Mouse (Mus musculus): ENCODE data around the gene Ccnl1. TPM values are rescaled to one million over a fixed set of nuclear protein-coding genes. Genes with fewer than 3 reads are reported as not detected.

Ccnl1 gene
- polyA plus RNA-seq, 1 experiment from 2014 or later, result 92.3 TPM

DNA sequence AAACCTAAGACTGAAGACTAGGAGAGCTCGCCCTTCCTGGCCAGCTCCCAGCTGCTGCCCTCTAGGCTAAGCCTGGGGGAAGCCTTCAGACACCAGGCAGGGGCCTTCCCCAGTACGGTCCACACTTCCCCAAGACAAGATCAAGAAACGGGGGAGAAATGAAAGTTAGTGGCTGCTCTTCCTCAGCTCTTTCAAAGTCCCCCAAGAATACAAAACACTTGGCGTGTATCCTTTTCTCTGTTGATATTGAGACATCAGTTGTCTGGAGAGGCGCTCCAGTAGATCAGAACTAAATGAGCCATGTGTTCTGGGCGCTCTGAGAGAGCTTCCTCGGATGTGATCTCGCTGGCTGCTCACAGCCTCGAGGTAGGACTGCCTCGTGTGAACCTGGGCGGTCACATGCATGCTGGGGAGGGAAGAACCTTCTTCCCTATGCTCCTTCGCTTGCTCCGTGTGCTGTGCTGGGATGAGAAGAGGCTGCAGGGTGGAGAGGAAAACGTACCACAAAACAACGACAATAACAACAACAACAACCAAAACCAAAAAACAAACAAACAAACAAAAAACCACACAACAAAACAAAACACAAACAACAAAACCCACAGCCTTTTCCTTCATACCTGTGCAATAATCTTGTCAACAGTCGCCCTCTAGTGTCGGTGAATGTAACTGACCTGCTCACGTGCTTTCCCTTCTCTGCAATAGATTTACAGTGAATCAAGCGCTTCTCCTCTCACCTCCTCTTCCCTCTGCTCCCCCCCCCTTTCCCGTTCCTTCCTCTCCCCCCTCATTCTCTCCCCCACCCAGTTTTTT is 28.0 kb downstream of the Ccnl1 start:
- ChIA-PET POLR2A (interaction anchor here (0.7 to 2.6 kb wide), 6 partner anchors 29 to 402 kb away, joined by 3 to 10 read pairs (median 4); partner anchors contain the start of gene Tiparp), CTCF (interaction anchor here (0.7 to 4.0 kb wide), 68 partner anchors 8 to 1890 kb away, joined by 3 to 47 read pairs (median 5); partner anchors contain the start of genes Ccnl1, Lekr1 and Tiparp)
- DNase-seq (ENCODE audit: low read depth, low spot score) (peak; percentile 43), ATAC-seq (peak; percentile 4)
- H3K27me3 ChIP-seq, result no peaks in the 10 kb centered on the region
- TF ChIP-seq CTCF (IDR thresholded peaks at IDR 0.05), result no peak
- in situ Hi-C loops (cut with MboI; ENCODE audit: low pct_unique_long_range_greater_than_20kb), result loop anchor here (5.0 to 25.0 kb wide), 7 partner anchors 63 to 1943 kb away; partner anchors contain the start of gene Gmps

DNA sequence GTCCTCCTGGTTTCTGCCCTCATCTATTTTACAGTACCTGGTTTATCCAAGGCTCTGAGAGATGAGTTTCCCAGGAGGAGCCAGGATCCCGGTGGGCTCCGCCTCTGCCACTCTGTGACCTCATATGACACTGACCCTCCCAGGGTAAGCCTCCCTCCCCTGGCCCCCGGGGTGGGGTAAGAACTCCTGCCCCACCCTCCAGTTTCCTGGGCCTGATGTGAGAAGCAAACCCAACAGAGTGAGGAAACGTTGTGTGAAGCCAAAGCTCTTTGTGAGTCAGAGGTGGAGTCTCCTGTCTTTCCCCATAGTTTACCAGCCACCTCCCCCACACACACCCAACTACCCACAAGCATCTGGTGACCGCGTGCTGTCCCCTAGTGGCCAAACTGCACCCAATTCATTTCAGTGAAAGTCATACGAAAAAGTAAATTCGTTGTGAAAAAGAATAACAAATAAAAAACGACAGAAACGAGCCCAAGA is 28.7 kb downstream of the Ccnl1 start:
- no peak for TF ChIP-seq CTCF (IDR thresholded peaks at IDR 0.05)
- peak; percentile 93 for DNase-seq (ENCODE audit: low read depth, low spot score)
- in situ Hi-C loops (cut with MboI; ENCODE audit: low pct_unique_long_range_greater_than_20kb), result loop anchor here (5.0 to 25.0 kb wide), 5 partner anchors 62 to 1942 kb away; partner anchors contain the start of gene Gmps
- H3K27me3 ChIP-seq, result no peaks in the 10 kb centered on the region
- ATAC-seq, result peak; percentile 78
- CTCF ChIA-PET, result interaction anchor here (0.6 to 4.0 kb wide), 73 partner anchors 7 to 1889 kb away, joined by 3 to 47 read pairs (median 5); partner anchors contain the start of genes Ccnl1, Lekr1 and Tiparp
- POLR2A ChIA-PET, result interaction anchor here (0.7 to 2.6 kb wide), 5 partner anchors 29 to 401 kb away, joined by 3 to 10 read pairs (median 4); partner anchors contain the start of gene Tiparp

DNA sequence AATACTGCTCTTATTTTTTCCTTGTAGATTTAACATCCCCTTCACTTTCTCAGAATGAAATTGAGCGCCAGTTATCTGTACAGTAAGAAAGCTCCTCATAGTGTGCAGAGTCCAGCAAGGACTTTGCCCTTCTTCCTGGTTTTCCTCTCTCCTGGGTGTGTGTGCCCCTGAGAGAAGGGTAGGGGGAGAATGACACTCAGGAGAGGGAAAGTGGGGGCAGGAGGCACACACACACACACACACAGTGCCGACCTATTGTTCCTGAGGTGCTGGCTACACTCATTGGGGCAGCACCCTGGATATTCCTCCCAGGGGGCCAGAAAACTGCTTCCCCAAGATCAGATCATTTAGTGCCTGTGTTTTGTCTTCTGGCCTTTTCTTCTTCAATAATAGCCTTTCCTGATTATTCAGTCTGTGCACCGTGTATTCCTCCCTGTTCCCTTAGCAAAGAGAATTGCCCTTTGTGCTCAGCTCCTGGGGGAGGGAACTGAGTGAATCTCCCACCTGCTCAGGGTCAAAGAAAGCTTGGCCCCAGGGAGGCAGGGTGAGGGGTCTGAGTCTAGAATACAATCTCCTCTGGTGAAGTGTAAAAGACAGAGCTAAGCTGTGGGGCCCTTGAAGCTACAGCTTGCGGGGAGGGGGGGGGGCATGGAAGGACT is 29.3 kb downstream of the Ccnl1 start:
- CTCF ChIA-PET, result interaction anchor here (0.6 to 4.0 kb wide), 64 partner anchors 9 to 1889 kb away, joined by 3 to 47 read pairs (median 5); partner anchors contain the start of genes Ccnl1, Lekr1 and Tiparp
- in situ Hi-C loops (cut with MboI; ENCODE audit: low pct_unique_long_range_greater_than_20kb), result loop anchor here (5.0 to 25.0 kb wide), 5 partner anchors 61 to 1941 kb away; partner anchors contain the start of gene Gmps
- DNase-seq (ENCODE audit: low read depth, low spot score), result no peak
- ATAC-seq, result no peak
- no peak for TF ChIP-seq CTCF (IDR thresholded peaks at IDR 0.05)
- POLR2A ChIA-PET, result interaction anchor here (0.6 to 2.6 kb wide), 4 partner anchors 30 to 391 kb away, joined by 3 to 10 read pairs (median 4); no protein-coding TSS in a partner anchor
- no peaks in the 10 kb centered on the region for H3K27me3 ChIP-seq

DNA sequence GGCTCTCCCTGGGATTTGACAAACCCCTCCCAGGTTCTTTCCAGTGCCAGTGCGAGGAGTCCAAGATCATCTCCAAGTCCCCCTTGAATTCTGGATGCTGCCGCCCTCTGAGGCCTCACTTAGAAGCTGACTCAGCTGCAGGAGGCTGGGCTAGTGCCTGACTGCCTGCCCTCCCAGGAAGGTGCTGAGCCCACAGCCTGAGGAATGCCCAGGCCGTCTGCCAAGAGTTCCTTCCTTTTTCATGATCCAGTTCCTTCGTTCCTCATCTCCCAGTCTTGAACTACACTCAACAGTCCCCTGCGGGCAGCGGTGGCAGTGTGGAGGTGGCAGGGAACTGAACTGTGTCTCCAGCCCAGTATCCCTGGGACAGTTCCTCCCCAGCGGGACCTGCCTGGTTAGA is 30.4 kb downstream of the Ccnl1 start:
- peak; percentile 93 for ATAC-seq
- peak; percentile 100 for DNase-seq (ENCODE audit: low read depth, low spot score)
- ChIA-PET POLR2A (interaction anchor here (0.7 to 2.6 kb wide), 8 partner anchors 23 to 368 kb away, joined by 3 to 10 read pairs (median 5); no protein-coding TSS in a partner anchor), CTCF (interaction anchor here (1.0 to 4.0 kb wide), 7 partner anchors 10 to 399 kb away, joined by 3 to 47 read pairs (median 5); no protein-coding TSS in a partner anchor)
- no peak for TF ChIP-seq CTCF (IDR thresholded peaks at IDR 0.05)
- in situ Hi-C loops (cut with MboI; ENCODE audit: low pct_unique_long_range_greater_than_20kb), result loop anchor here (5.0 to 25.0 kb wide), 5 partner anchors 60 to 1940 kb away; partner anchors contain the start of gene Gmps
- H3K27me3 ChIP-seq, result no peaks in the 10 kb centered on the region

DNA sequence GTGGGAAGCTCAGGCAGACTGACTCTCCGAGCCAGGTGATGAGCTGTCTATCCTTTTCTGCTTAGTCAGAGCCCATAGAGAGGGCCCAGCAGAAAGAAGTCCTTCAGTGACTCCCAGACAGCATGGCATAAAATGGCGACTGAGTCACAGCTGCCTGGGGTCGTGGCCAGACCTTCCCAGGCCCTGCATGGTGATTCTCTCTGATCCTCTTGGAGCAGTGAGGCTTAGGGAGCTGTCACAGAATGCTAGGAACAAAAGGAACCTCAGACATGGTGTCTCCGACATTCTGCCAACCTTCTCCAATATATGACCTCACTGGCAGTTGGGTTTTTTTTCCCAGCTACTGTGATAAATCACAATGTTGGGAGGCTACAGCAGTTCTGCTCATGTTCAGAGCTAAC is 30.9 kb downstream of the Ccnl1 start:
- DNase-seq (ENCODE audit: low read depth, low spot score) (peak; percentile 90), ATAC-seq (no peak)
- no peaks in the 10 kb centered on the region for H3K27me3 ChIP-seq
- ChIA-PET CTCF (interaction anchor here (0.8 to 4.0 kb wide), 7 partner anchors 10 to 398 kb away, joined by 3 to 47 read pairs (median 5); no protein-coding TSS in a partner anchor), POLR2A (interaction anchor here (0.6 to 2.2 kb wide), 9 partner anchors 23 to 451 kb away, joined by 3 to 7 read pairs (median 4); no protein-coding TSS in a partner anchor)
- in situ Hi-C loops (cut with MboI; ENCODE audit: low pct_unique_long_range_greater_than_20kb), result loop anchor here (5.0 to 25.0 kb wide), 5 partner anchors 60 to 1940 kb away; partner anchors contain the start of gene Gmps
- TF ChIP-seq CTCF (IDR thresholded peaks at IDR 0.05), result no peak

DNA sequence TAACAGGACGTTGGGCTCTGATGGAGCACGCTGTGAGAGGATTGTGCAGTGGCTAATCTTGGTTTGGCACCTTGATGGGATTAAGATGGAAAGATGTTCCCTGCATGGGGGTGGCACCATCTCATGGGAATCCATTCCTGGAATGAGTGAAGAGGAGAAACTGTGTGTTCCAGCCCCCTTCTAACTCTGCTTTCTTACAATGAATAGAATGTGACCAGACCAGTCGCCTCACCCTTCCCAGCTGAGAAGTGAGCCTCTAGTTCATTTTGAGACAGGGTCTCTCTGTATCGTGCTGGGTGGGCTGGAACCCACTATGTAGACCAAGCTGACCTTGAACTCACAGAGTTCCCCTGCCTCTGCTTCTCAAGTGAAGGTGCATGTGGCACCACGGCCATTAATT is 31.6 kb downstream of the Ccnl1 start:
- no peaks in the 10 kb centered on the region for H3K27me3 ChIP-seq
- ATAC-seq, result no peak
- CTCF ChIA-PET, result interaction anchor here (1.1 to 4.0 kb wide), 3 partner anchors 9 to 55 kb away, joined by 4 to 47 read pairs (median 10); no protein-coding TSS in a partner anchor
- POLR2A ChIA-PET, result interaction anchor here (1.0 to 2.2 kb wide), 4 partner anchors 22 to 292 kb away, joined by 4 to 7 read pairs (median 4); no protein-coding TSS in a partner anchor
- DNase-seq (ENCODE audit: low read depth, low spot score), result no peak
- in situ Hi-C loops (cut with MboI; ENCODE audit: low pct_unique_long_range_greater_than_20kb), result loop anchor here (5.0 to 25.0 kb wide), 5 partner anchors 59 to 1939 kb away; partner anchors contain the start of gene Gmps
- TF ChIP-seq CTCF (IDR thresholded peaks at IDR 0.05), result no peak

DNA sequence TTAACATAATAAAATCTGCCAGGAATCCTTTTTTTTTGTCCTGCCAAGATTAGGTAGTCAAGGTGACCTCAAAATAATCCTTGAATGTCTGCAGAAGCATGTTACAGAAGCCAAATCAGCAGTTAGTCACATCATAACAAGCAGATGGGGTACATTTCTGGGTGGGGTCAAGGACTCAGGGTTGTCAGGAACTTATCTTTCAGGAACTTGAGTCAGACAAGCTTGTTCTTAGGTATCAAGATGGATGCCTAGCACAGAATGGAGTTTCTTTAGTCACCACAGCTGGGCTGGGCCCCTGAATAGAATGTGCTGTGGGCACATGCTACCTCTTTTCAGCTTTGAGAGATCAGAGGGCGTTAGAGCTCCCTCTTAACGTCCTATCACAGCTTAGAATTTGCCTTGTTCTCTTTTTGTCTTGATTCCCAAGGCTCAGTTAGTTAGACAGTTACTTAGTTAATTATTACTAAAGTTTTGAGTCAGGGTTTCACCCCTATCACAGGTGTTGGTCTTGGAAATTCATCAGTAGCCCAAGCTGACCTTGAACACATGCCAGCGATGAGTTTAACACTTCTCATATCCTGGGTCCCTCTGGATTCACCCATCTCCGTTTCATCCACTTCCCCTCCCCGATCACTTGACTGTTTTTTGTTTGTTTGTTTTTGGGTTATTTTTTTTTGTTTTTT is 32.9 kb downstream of the Ccnl1 start:
- ChIA-PET CTCF (no interaction called here), POLR2A (interaction anchor here (0.7 kb wide), 1 partner anchor 540 kb away, joined by 3 read pairs; no protein-coding TSS in a partner anchor)
- H3K27me3 ChIP-seq, result no peaks in the 10 kb centered on the region
- ATAC-seq (no peak), DNase-seq (ENCODE audit: low read depth, low spot score) (no peak)
- TF ChIP-seq CTCF (IDR thresholded peaks at IDR 0.05), result no peak
- in situ Hi-C loops (cut with MboI; ENCODE audit: low pct_unique_long_range_greater_than_20kb), result loop anchor here (5.0 to 25.0 kb wide), 5 partner anchors 58 to 1938 kb away; partner anchors contain the start of gene Gmps

DNA sequence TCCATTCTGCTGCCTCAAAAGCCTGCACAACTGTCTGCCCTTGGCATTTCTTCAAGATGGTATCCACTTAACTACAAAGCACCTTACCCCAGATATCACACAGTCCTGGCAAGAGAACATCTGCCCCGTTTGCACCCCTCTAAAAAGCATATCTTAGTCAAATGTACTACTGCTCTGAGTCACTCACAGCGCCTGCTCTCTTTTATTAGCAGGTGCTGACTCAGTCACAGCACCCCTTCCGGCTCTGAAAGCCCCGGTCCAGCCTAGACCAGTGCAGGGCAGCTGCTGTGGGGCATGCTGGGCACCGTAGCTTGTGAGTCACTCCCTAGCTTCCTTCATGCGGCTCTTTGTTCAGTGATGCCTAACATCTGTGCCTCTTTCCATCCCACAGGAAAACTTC is 35.6 kb downstream of the Ccnl1 start:
- DNase-seq (ENCODE audit: low read depth, low spot score), result peak; percentile 93
- in situ Hi-C loops (cut with MboI; ENCODE audit: low pct_unique_long_range_greater_than_20kb), result no loop called here
- TF ChIP-seq CTCF (IDR thresholded peaks at IDR 0.05), result no peak
- POLR2A ChIA-PET, result interaction anchor here (0.7 to 1.0 kb wide), 3 partner anchors 18 to 252 kb away, joined by 3 read pairs; no protein-coding TSS in a partner anchor
- H3K27me3 ChIP-seq, result no peaks in the 10 kb centered on the region
- CTCF ChIA-PET, result interaction anchor here (0.8 to 1.8 kb wide), 4 partner anchors 7 to 89 kb away, joined by 3 to 6 read pairs (median 4); no protein-coding TSS in a partner anchor
- peak; percentile 90 for ATAC-seq

DNA sequence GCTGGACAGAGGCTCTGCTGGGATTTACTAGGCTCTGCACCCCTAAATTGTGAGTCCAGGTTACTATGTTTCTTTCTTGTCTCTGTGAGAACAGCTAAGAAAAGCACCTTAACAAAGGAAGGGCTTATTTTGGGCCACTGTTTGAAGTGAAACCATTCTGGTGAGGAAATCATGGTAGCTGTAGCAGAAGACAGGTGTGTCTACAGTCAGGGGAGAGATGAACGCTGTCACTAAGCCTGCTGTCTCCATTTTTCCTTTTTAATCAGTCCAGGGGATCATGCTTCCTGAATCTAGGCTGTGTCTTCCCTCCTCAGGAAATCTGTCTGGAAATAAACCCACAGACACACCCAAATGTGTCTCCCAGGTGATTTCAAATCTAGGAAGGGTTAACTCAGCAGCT is 36.4 kb downstream of the Ccnl1 start:
- no peaks in the 10 kb centered on the region for H3K27me3 ChIP-seq
- CTCF ChIA-PET, result interaction anchor here (0.9 to 1.8 kb wide), 2 partner anchors 8 to 88 kb away, joined by 3 to 6 read pairs; no protein-coding TSS in a partner anchor
- in situ Hi-C loops (cut with MboI; ENCODE audit: low pct_unique_long_range_greater_than_20kb), result no loop called here
- TF ChIP-seq CTCF (IDR thresholded peaks at IDR 0.05), result no peak
- POLR2A ChIA-PET, result interaction anchor here (1.0 kb wide), 1 partner anchor 49 kb away, joined by 3 read pairs; no protein-coding TSS in a partner anchor
- no peak for DNase-seq (ENCODE audit: low read depth, low spot score)
- no peak for ATAC-seq
